21 mouse cellular contexts compared by ENCODE assay signal in the genomic region with DNA sequence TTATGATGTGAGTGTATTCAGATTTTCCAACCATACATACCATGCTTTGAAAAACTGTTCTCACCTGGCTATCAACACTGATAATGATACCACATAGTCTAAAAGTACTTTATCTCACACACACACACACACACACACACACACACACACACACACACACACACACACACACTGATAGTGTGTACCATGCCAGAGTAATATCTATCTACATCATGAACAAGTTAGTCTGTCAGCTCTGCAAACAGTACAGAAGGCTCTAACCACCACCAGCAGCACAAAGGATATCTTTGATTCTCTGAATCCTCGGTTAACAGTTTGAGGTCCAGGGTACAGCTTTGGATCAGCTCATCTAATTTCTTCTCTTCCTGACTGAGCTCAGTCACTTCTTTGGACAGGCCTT.
"Had no signal": no experiment of that assay in that cellular context is flagged by ENCODE, and none has a peak within 500 bp of the region (broad histone marks: within the 10 kb centered on the region; RNA-seq: fewer than 3 reads in every experiment).

No protein-coding gene starts in this region.

- H3K4me3 ChIP-seq: lung, embryonic 15.5 days; megakaryocyte, embryonic 14.5 days; midbrain, embryonic 13.5 days; myocyte; neural tube, embryonic 13.5 days; neural tube, embryonic 15.5 days had no signal

- DNase-seq: lung, adult 2 months; lung, postnatal 14 days; lung, postnatal 36 days; retina, postnatal 1 day; right cerebral cortex, adult 18-20 months; right cerebral cortex, postnatal 25 days; right cerebral cortex, postnatal 4 days; spleen, adult 18-20 months; thymus, adult 18-20 months; thymus, postnatal 14 days; thymus, postnatal 36 days had no signal

- H3K4me2 ChIP-seq: lung, embryonic 15.5 days; midbrain, embryonic 11.5 days; midbrain, embryonic 13.5 days; neural tube, embryonic 13.5 days; neural tube, embryonic 15.5 days had no signal

- H3K27me3 ChIP-seq: lung, embryonic 15.5 days; megakaryocyte, embryonic 14.5 days; midbrain, embryonic 13.5 days; neural tube, embryonic 13.5 days; neural tube, embryonic 15.5 days had no signal

- ATAC-seq: lung, postnatal 0 days; midbrain, embryonic 13.5 days; midbrain, embryonic 16.5 days had no signal

- H3K4me1 ChIP-seq: lung, embryonic 15.5 days; midbrain, embryonic 13.5 days; neural tube, embryonic 13.5 days; neural tube, embryonic 15.5 days had no signal

- H3K9ac ChIP-seq: lung, embryonic 15.5 days; midbrain, embryonic 13.5 days; neural tube, embryonic 13.5 days; neural tube, embryonic 15.5 days had no signal

- H3K27ac ChIP-seq: lung, embryonic 15.5 days; macrophage; midbrain, embryonic 13.5 days; neural tube, embryonic 13.5 days; neural tube, embryonic 15.5 days had no signal

- H3K9me3 ChIP-seq: lung, embryonic 15.5 days; megakaryocyte, embryonic 14.5 days; midbrain, embryonic 13.5 days; neural tube, embryonic 13.5 days; neural tube, embryonic 15.5 days had no signal
